Mouse (Mus musculus): ENCODE results near the gene Tmem248. TPM values are rescaled to one million over a fixed set of nuclear protein-coding genes. Genes with fewer than 3 reads are reported as not detected.
"Not testable (repeated sequence)": the region's sequence is repeated elsewhere in the genome, so short reads cannot be mapped to it uniquely, and the experiment has no call there.

Tmem248 gene
- total and polyA plus RNA-seq, 3 experiments = 20.8 to 46.1 (median 35.7) TPM

- Histone ChIP-seq H3K9ac (ENCODE audit: low read depth, low read length) (peak within 1 kb of the TSS; percentile 91), H3K27me3 (ENCODE audit: control insufficient read depth, insufficient read depth, low read length) (no peaks in the 10 kb centered on the region), H3K4me1 (ENCODE audit: control insufficient read depth, insufficient read depth, low read length) (peaks cover 2% of the 10 kb centered on the region; the same call in 1 of the 2 replicates), H3K79me2 (replicated peaks; ENCODE audit: control insufficient read depth, insufficient read depth, low read length) (no peaks in the 10 kb centered on the region), H3K27ac (peak within 1 kb of the TSS; percentile 95), H3K36me3 (ENCODE audit: control insufficient read depth, insufficient read depth, low read length) (peaks cover 7% of the 10 kb centered on the region), H3K4me3 (peak within 1 kb of the TSS; percentile 74)
- no peak for TF ChIP-seq CTCF (IDR thresholded peaks at IDR 0.05)
- peak; percentile 84 for TF ChIP-seq EP300 (IDR thresholded peaks at IDR 0.05; ENCODE audit: insufficient read depth, low read depth, low read length)
- TF ChIP-seq POLR2A (IDR thresholded peaks at IDR 0.05; ENCODE audit: insufficient read depth, low read depth, low read length) = peak; percentile 97
- DNase-seq = peak; percentile 95 to 98
- under 1% methylated on average over 52 of the region's 52 CpGs for WGBS
- intact Hi-C loops (cut with DNase I) = loop anchor here (2.0 kb wide), 1 partner anchor 32 kb away; no protein-coding TSS in a partner anchor
Observed at GRCm38 (mm10) chr5:130255017-130255720, 38.3 kb downstream of the Tmem248 start, which contains the start of the genes Sbds and Tyw1. TSS of gene Sbds (minus strand) at chr5:130255530. TSS of gene Tyw1 (plus strand) at chr5:130255619.

- not testable (repeated sequence) for H3K79me2 ChIP-seq (replicated peaks; ENCODE audit: control insufficient read depth, insufficient read depth, low read length); H3K27me3 ChIP-seq (ENCODE audit: control insufficient read depth, insufficient read depth, low read length); H3K36me3 ChIP-seq (ENCODE audit: control insufficient read depth, insufficient read depth, low read length); H3K4me1 ChIP-seq (ENCODE audit: control insufficient read depth, insufficient read depth, low read length); H3K9ac ChIP-seq (ENCODE audit: low read depth, low read length)
- TF ChIP-seq CTCF (IDR thresholded peaks at IDR 0.05) = peak; percentile 29
- 22% methylated on average over 20 of the region's 20 CpGs for WGBS
- Histone ChIP-seq H3K4me3 (peak overlapping the region; percentile 74), H3K27ac (peak overlapping the region; percentile 95)
- DNase-seq = peak in 1 of 2 experiments; percentile 14
- intact Hi-C loops (cut with DNase I) = loop anchor here (2.0 kb wide), 2 partner anchors 33 to 541 kb away; partner anchors contain the start of gene Mrps17
Observed at GRCm38 (mm10) chr5:130255799-130256525, 39.1 kb downstream of the Tmem248 start.

GRCm38 (mm10) chr5:130256678-130257271, 39.9 kb downstream of the Tmem248 start:
- H3K9ac ChIP-seq (ENCODE audit: low read depth, low read length) = peak overlapping the region; percentile 81
- H3K79me2 ChIP-seq (replicated peaks; ENCODE audit: control insufficient read depth, insufficient read depth, low read length) = no peaks in the 10 kb centered on the region
- peak; percentile 93 to 96 for DNase-seq
- H3K4me1 ChIP-seq (ENCODE audit: control insufficient read depth, insufficient read depth, low read length) = peaks cover 2% of the 10 kb centered on the region; the same call in 1 of the 2 replicates
- no peak for TF ChIP-seq CTCF (IDR thresholded peaks at IDR 0.05)
- peak; percentile 73 for TF ChIP-seq POLR2A (IDR thresholded peaks at IDR 0.05; ENCODE audit: insufficient read depth, low read depth, low read length)
- peak; percentile 25; the same call in 1 of the 2 replicates for TF ChIP-seq EP300 (IDR thresholded peaks at IDR 0.05; ENCODE audit: insufficient read depth, low read depth, low read length)
- H3K36me3 ChIP-seq (ENCODE audit: control insufficient read depth, insufficient read depth, low read length) = peaks cover 7% of the 10 kb centered on the region
- H3K27me3 ChIP-seq (ENCODE audit: control insufficient read depth, insufficient read depth, low read length) = no peaks in the 10 kb centered on the region
- peak overlapping the region; percentile 72 for H3K27ac ChIP-seq
- intact Hi-C loops (cut with DNase I) = loop anchor here (2.0 kb wide), 1 partner anchor 542 kb away; the partner anchor contains the start of gene Mrps17
- WGBS = under 1% methylated on average over 25 of the region's 25 CpGs
- H3K4me3 ChIP-seq = peak overlapping the region; percentile 73

- no peak for TF ChIP-seq POLR2A (IDR thresholded peaks at IDR 0.05; ENCODE audit: insufficient read depth, low read depth, low read length)
- no peak for TF ChIP-seq EP300 (IDR thresholded peaks at IDR 0.05; ENCODE audit: insufficient read depth, low read depth, low read length)
- no peak for TF ChIP-seq CTCF (IDR thresholded peaks at IDR 0.05)
- no peak for DNase-seq
- 5% methylated on average over 8 of the region's 8 CpGs for WGBS
- Histone ChIP-seq H3K79me2 (replicated peaks; ENCODE audit: control insufficient read depth, insufficient read depth, low read length) (no peaks in the 10 kb centered on the region), H3K36me3 (ENCODE audit: control insufficient read depth, insufficient read depth, low read length) (peaks cover 7% of the 10 kb centered on the region), H3K4me1 (ENCODE audit: control insufficient read depth, insufficient read depth, low read length) (peaks cover 2% of the 10 kb centered on the region; the same call in 1 of the 2 replicates), H3K9ac (ENCODE audit: low read depth, low read length) (peak overlapping the region; percentile 81), H3K27ac (peak overlapping the region; percentile 72), H3K27me3 (ENCODE audit: control insufficient read depth, insufficient read depth, low read length) (no peaks in the 10 kb centered on the region), H3K4me3 (peak overlapping the region; percentile 73)
- intact Hi-C loops (cut with DNase I) = loop anchor here (2.0 kb wide), 1 partner anchor 543 kb away; the partner anchor contains the start of gene Mrps17
Observed at GRCm38 (mm10) chr5:130257303-130257702, 40.4 kb downstream of the Tmem248 start.

- TF ChIP-seq EP300 (IDR thresholded peaks at IDR 0.05; ENCODE audit: insufficient read depth, low read depth, low read length) = no peak
- peak; percentile 34 for TF ChIP-seq CTCF (IDR thresholded peaks at IDR 0.05)
- intact Hi-C loops (cut with DNase I) = no loop called here
- 79% methylated on average over 11 of the region's 11 CpGs for WGBS
Observed at GRCm38 (mm10) chr5:130263454-130263853, 46.6 kb downstream of the Tmem248 start.

More at GRCm38 (mm10) chr5:130263454-130263853, 46.6 kb downstream of the Tmem248 start:
- Histone ChIP-seq H3K27ac (no peak overlapping the region), H3K27me3 (ENCODE audit: control insufficient read depth, insufficient read depth, low read length) (no peaks in the 10 kb centered on the region), H3K9ac (ENCODE audit: low read depth, low read length) (no peak overlapping the region), H3K4me3 (no peak overlapping the region), H3K79me2 (replicated peaks; ENCODE audit: control insufficient read depth, insufficient read depth, low read length) (no peaks in the 10 kb centered on the region), H3K36me3 (ENCODE audit: control insufficient read depth, insufficient read depth, low read length) (no peaks in the 10 kb centered on the region), H3K4me1 (ENCODE audit: control insufficient read depth, insufficient read depth, low read length) (no peaks in the 10 kb centered on the region)
- DNase-seq = no peak
